Mouse (Mus musculus) neutrophil, adult 83 days (primary cell): ENCODE data around the gene Neurog3. TPM values are rescaled to one million over a fixed set of nuclear protein-coding genes. Genes with fewer than 3 reads are reported as not detected.

Source experiments
- total RNA-seq, 2 experiments: library from RNA; stranded (reverse); gene quantifications; one replicate each; pipeline ENCODE4 v1.2.4; 2023

Neurog3 gene
- total RNA-seq: not detected

GRCm38 (mm10) chr10:62132691-62133281 lies at the start of gene Neurog3:
Neurog3 (plus strand) TSS chr10:62133090.

GRCm38 (mm10) chr10:62143820-62144219 lies 10.9 kb downstream of the Neurog3 start, which contains the start of gene Fam241b:
Fam241b (minus strand) TSS chr10:62143920.

Other genes starting within 250 kb of the Neurog3 start
- gene Col13a1, start 154.0 kb upstream of the Neurog3 start, total RNA-seq: under 1 TPM; 0.37 to 0.49 TPM
- 1 to 10 TPM; 4.4 to 6.3 TPM for gene Fam241b, start 10.8 kb downstream of the Neurog3 start, total RNA-seq
- 10 to 100 TPM in 1 of 2 experiments, 1 to 10 TPM in 1; 8.2 to 10.1 TPM for gene Tspan15, start 98.2 kb downstream of the Neurog3 start, total RNA-seq
- gene Tacr2, start 119.3 kb downstream of the Neurog3 start, total RNA-seq: not detected
- gene Hk1, start 246.8 kb downstream of the Neurog3 start, total RNA-seq: 100 to 1,000 TPM in 1 of 2 experiments, 10 to 100 TPM in 1; 95.6 to 106 TPM